Mouse (Mus musculus): ENCODE data around the gene Rhot1.

GRCm38 (mm10) chr11:80295785-80296184 is 87.0 kb downstream of the Rhot1 start:
- no peak for TF ChIP-seq CTCF (IDR thresholded peaks at IDR 0.05; ENCODE audit: control insufficient read depth, insufficient read depth, insufficient read length)
- TF ChIP-seq USF1 (IDR thresholded peaks at IDR 0.05; ENCODE audit: low read depth), result no peak
- no peak for TF ChIP-seq MYOG (IDR thresholded peaks at IDR 0.05; ENCODE audit: control insufficient read depth, extremely low read depth, insufficient read length)
- TF ChIP-seq MAX (IDR thresholded peaks at IDR 0.05), result no peak
- TF ChIP-seq CEBPB (IDR thresholded peaks at IDR 0.05; ENCODE audit: low read depth), result no peak
- TF ChIP-seq MYOD1 (IDR thresholded peaks at IDR 0.05; ENCODE audit: control insufficient read depth, insufficient read length, low read depth), result no peak
